Mouse (Mus musculus): ENCODE results near the gene Ifit1bl1. TPM values are rescaled to one million over a fixed set of nuclear protein-coding genes. Genes with fewer than 3 reads are reported as not detected.

Gene Ifit1bl1
- polyA plus RNA-seq, 1 experiment = 31.2 TPM

GRCm38 (mm10) chr19:34550534-34551223, 51.1 kb downstream of the Ifit1bl1 start, which contains the start of gene Ifit2:
TSS of gene Ifit2 (plus strand) at chr19:34550694.
- 5% methylated on average over 22 of the region's 22 CpGs for WGBS

GRCm38 (mm10) chr19:34550205-34550533, 51.6 kb downstream of the Ifit1bl1 start:
- DNase-seq (ENCODE audit: low read depth, low spot score) = no peak
- 26% methylated on average over 4 of the region's 4 CpGs for WGBS

More at GRCm38 (mm10) chr19:34550534-34551223, 51.1 kb downstream of the Ifit1bl1 start, which contains the start of gene Ifit2:
- DNase-seq (ENCODE audit: low read depth, low spot score) = no peak

DNA sequence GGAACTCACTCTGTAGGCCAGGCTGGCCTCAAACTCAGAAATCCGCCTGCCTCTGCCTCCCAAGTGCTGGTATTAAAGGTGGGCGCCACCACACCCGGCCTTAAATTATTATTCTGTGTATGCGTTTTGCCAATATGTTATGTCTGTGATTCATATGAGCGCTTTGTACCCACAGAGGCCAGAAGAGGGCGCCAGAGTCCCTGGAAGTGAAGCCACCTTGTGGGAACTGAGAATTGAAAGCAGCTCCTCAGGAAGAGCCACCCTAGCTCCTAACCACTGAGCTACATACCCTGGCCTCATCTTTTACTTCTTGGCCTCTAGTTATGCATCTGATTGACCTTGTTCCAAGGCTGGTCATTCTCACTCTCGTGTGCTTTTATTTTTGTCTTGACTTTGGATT, 53.8 kb downstream of the Ifit1bl1 start:
- WGBS = 17% methylated on average over 7 of the region's 7 CpGs
- DNase-seq (ENCODE audit: low read depth, low spot score) = peak; percentile 76

GRCm38 (mm10) chr19:34546211-34546610, 55.5 kb downstream of the Ifit1bl1 start:
- DNase-seq (ENCODE audit: low read depth, low spot score) = no peak
- WGBS = 92% methylated on average over 4 of the region's 4 CpGs

Other genes starting within 250 kb of the Ifit1bl1 start
- 4.1 and 4.6 TPM in 2 replicates for gene Ch25h, start 126.8 kb downstream of the Ifit1bl1 start, polyA plus RNA-seq (2012; rRNA removed)
- gene Lipa, start 74.5 kb downstream of the Ifit1bl1 start, polyA plus RNA-seq (2012; rRNA removed) = 14.4 and 19.0 TPM in 2 replicates
- gene Ifit2, start 51.3 kb downstream of the Ifit1bl1 start, polyA plus RNA-seq (2012; rRNA removed) = 0.63 and 1.3 TPM in 2 replicates
- 3.0 and 3.9 TPM in 2 replicates for gene Ifit3, start 18.4 kb downstream of the Ifit1bl1 start, polyA plus RNA-seq (2012; rRNA removed)
- 0.85 and 0.92 TPM in 2 replicates for gene Ifit3b, start 6.0 kb upstream of the Ifit1bl1 start, polyA plus RNA-seq (2012; rRNA removed)
- 8.8 and 11.3 TPM in 2 replicates for gene Ifit1bl2, start 38.8 kb upstream of the Ifit1bl1 start, polyA plus RNA-seq (2012; rRNA removed)
- 13.4 and 19.4 TPM in 2 replicates for gene Ifit1, start 38.9 kb upstream of the Ifit1bl1 start, polyA plus RNA-seq (2012; rRNA removed)
- gene Slc16a12, start 145.3 kb upstream of the Ifit1bl1 start, polyA plus RNA-seq (2012; rRNA removed) = 0.68 and 2.3 TPM in 2 replicates

All from large intestine, adult 2 months (tissue).